Mouse (Mus musculus) thymus, adult 2 months (tissue): Measurements from ENCODE around the gene Glis1. TPM values are rescaled to one million over a fixed set of nuclear protein-coding genes. Genes with fewer than 3 reads are reported as not detected.

Experiments used
- DNase-seq: peaks from one replicate; pipeline ENCODE4 v3.0.0; 2021
- H3K27ac ChIP-seq: fragments of 200-500 bp; 2 replicates; pipeline ENCODE4 v1.5.1; 2012; ENCODE audit warnings: low read length, control low read depth; ENCODE audit not compliant: control insufficient read depth, insufficient read depth
- H3K27me3 ChIP-seq: fragments of 200-500 bp; 2 replicates; pipeline ENCODE4 v1.6.1; 2012; ENCODE audit warnings: mild to moderate bottlenecking, low read length, moderate library complexity, mixed read lengths; ENCODE audit not compliant: control insufficient read depth, insufficient read depth
- H3K36me3 ChIP-seq: fragments of 200-500 bp; 2 replicates; pipeline ENCODE4 v1.6.1; 2012; ENCODE audit warnings: mild to moderate bottlenecking, low read length, moderate library complexity; ENCODE audit not compliant: control insufficient read depth, insufficient read depth
- H3K4me1 ChIP-seq: fragments of 200-500 bp; replicated peaks from 2 replicates; pipeline ENCODE4 v1.6.1; 2012; ENCODE audit warnings: low read length; ENCODE audit not compliant: control insufficient read depth, insufficient read depth
- H3K4me3 ChIP-seq: fragments of 200-500 bp; 2 replicates; pipeline ENCODE4 v1.5.1; 2012; ENCODE audit warnings: mild to moderate bottlenecking, low read length, control low read depth, moderate library complexity; ENCODE audit not compliant: control insufficient read depth, insufficient read depth
- CTCF ChIP-seq: fragments of 200-500 bp; IDR thresholded peaks from 2 replicates; pipeline ENCODE4 v1.5.1; 2012; ENCODE audit warnings: mild to moderate bottlenecking, control low read depth, low read length, moderate library complexity, borderline replicate concordance; ENCODE audit not compliant: control insufficient read depth, poor library complexity, insufficient read depth; ENCODE audit errors: extremely low read depth
- POLR2A ChIP-seq: fragments of 200-500 bp; IDR thresholded peaks from 2 replicates; pipeline ENCODE4 v1.6.1; 2012; ENCODE audit warnings: mild to moderate bottlenecking, low read length, control low read depth, moderate library complexity; ENCODE audit not compliant: control insufficient read depth, poor library complexity, insufficient read depth; ENCODE audit errors: extremely low read depth
- WGBS: fragments of 180-500 bp; shearing (Covaris S2); methylation state at CpG from one replicate; pipeline ENCODE4 v1.1.7; 2018; 5-methylcytosine and 5-hydroxymethylcytosine counted together
- polyA plus RNA-seq: library from polyadenylated mRNA; depleted of rRNA; stranded (reverse); fragments of >200 nt; gene quantifications from 2 replicates; pipeline ENCODE4 v1.2.3, GENCODE M21; 2012

Gene Glis1
- polyA plus RNA-seq, 1 experiment: 0.71 TPM

DNA sequence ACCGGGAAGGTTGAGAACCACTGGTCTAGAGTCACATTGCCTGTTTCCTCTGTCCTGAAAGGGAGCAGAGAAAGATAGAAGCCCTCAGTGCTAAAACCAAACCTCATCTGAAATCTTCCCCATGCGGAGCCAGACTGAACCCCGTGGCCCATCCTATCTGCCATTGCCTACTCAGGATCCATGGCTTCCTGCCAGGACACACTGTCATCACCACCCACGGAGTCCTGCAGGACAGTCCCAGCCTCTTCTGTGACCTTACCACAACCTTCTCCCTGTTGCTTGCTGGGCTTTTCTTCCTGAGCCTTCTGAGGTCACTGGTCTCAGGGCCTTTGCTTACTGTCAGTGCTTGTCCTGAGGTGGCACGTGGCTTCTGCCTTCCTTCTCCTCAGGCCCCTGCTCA is 118.3 kb downstream of the Glis1 start:
- DNase-seq: no peak
- TF ChIP-seq POLR2A (no peak), CTCF (no peak)
- 78% methylated on average over 5 of the region's 5 CpGs for WGBS

DNA sequence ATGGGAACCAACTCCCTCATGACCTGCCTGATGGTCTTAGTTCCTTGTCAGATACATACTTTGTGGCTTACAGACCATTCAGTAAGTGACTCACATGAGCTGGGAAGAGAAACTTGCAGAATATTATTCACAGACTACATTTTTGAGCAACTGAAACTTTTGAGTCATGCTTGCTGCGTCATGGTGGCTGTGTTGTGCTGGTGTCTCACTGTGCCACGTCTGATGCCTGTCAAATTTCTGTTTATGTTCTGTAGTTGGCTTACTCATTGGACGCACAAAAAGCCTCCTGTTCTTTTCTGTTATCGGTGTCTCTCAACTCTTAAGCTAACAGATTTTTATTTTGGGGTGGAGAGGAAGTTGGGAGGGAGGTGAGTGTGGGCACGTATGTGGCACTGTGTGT is 119.4 kb downstream of the Glis1 start:
- Histone ChIP-seq H3K27ac (no peak overlapping the region), H3K36me3 (no peaks in the 10 kb centered on the region), H3K27me3 (no peaks in the 10 kb centered on the region), H3K4me1 (no peaks in the 10 kb centered on the region), H3K4me3 (no peak overlapping the region)
- TF ChIP-seq POLR2A: no peak
- TF ChIP-seq CTCF: no peak
- no peak for DNase-seq
- WGBS: 12% methylated on average over 5 of the region's 5 CpGs

More for the DNA sequence above, 118.3 kb downstream of the Glis1 start:
- H3K36me3 ChIP-seq: no peaks in the 10 kb centered on the region
- H3K4me1 ChIP-seq: no peaks in the 10 kb centered on the region
- no peaks in the 10 kb centered on the region for H3K27me3 ChIP-seq
- no peak overlapping the region for H3K4me3 ChIP-seq
- no peak overlapping the region for H3K27ac ChIP-seq

DNA sequence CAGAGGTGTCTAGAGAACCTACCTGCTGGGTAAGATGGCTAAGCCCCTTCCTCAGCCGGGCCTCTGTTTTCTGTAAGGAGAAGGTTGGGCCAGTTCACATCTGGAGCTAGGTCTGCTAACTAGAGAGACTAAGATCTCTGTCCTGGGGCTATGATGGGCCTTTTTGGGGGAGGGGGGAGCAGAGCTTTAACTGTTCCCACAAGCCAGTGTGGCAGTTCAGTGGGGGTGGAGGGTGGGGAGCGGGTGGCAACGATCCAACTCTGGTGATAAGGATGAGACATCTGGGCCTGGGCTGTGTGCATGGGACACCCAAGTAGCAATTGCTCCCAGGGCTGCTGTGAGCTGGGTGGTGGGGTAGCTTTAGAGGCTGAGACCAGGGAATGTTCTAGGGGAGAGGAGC is 124.4 kb downstream of the Glis1 start:
- no peaks in the 10 kb centered on the region for H3K36me3 ChIP-seq
- DNase-seq: no peak
- 86% methylated on average over 3 of the region's 3 CpGs for WGBS
- no peaks in the 10 kb centered on the region for H3K4me1 ChIP-seq
- H3K27me3 ChIP-seq: no peaks in the 10 kb centered on the region
- TF ChIP-seq CTCF (no peak), POLR2A (no peak)
- H3K4me3 ChIP-seq: no peak overlapping the region
- H3K27ac ChIP-seq: no peak overlapping the region

DNA sequence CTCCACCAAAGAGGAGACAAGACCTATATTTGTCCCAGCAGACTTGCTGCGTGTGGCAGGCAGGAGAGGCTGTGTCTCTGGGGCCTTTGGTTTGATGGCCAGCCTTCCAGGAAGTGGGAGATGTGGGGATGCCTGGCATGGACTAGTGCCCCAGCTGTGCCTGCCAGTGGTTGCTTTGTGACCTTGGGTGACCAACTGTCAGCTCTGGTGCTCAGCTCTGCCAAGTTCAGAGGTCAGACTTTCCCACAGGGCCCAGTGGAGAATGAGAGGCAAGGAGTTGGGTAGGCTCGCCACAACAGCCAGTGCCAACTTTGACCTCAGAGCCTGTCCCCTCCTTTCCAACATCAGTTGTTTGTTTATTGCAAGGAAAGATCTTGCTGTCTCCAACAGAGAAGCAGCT is 126.7 kb downstream of the Glis1 start:
- no peak for DNase-seq
- no peaks in the 10 kb centered on the region for H3K4me1 ChIP-seq
- no peaks in the 10 kb centered on the region for H3K36me3 ChIP-seq
- 74% methylated on average over 2 of the region's 2 CpGs for WGBS
- TF ChIP-seq CTCF (no peak), POLR2A (no peak)
- H3K27ac ChIP-seq: no peak overlapping the region
- no peak overlapping the region for H3K4me3 ChIP-seq
- no peaks in the 10 kb centered on the region for H3K27me3 ChIP-seq

DNA sequence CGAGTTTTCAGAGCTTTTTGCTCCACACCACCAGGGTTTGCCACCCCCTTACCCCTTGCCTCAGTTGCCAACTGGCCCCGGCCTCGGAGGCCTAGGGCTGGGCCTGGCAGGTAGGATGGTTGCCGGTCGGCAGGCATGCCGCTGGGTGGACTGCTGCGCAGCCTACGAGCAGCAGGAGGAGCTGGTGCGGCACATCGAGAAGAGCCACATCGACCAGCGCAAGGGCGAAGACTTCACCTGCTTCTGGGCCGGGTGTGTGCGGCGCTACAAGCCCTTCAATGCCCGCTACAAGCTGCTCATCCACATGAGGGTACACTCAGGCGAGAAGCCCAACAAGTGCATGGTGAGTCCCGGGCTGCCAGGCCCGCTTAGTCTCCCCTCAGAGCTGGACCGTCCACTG is 133.8 kb downstream of the Glis1 start:
- no peak overlapping the region for H3K27ac ChIP-seq
- no peak for TF ChIP-seq POLR2A
- no peak for TF ChIP-seq CTCF
- 85% methylated on average over 21 of the region's 21 CpGs for WGBS
- no peak for DNase-seq
- H3K4me1 ChIP-seq: no peaks in the 10 kb centered on the region
- H3K4me3 ChIP-seq: no peak overlapping the region
- H3K36me3 ChIP-seq: no peaks in the 10 kb centered on the region
- H3K27me3 ChIP-seq: no peaks in the 10 kb centered on the region

DNA sequence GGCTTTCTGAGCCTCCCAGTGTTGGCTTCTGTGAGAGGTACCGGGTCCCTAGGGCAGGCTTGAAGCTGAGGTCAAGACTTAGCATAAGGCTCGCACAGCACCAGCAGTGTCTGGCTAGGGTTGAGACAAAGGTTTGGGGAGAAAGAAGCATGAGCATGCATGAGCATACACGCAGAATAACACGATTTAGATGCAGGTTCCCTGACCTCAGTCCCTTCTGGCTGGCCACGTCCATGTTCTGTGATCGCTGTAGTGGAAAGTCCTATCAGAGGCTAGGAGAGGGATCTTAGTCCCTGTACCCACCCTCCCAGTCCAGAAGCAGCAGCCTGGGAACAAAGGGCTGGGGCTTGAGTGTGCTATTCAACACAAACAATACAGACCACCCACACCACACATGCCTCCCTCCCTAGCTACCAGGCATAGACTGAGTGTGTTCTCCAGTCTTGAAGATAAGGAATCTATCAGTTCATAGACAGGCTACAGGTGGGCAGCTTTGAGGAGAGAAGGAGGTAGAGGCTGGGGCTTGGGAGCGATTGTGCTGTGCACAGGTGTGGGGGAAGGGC is 134.6 kb downstream of the Glis1 start:
- H3K4me3 ChIP-seq: no peak overlapping the region
- TF ChIP-seq CTCF (no peak), POLR2A (no peak)
- no peaks in the 10 kb centered on the region for H3K27me3 ChIP-seq
- H3K27ac ChIP-seq: no peak overlapping the region
- WGBS: 94% methylated on average over 7 of the region's 7 CpGs
- no peak for DNase-seq
- no peaks in the 10 kb centered on the region for H3K4me1 ChIP-seq
- no peaks in the 10 kb centered on the region for H3K36me3 ChIP-seq
